Mouse (Mus musculus): ENCODE measurements at regions not wholly inside any gene's neighbourhood (a gene's known extent, or its start where the extent isn't known, plus 50 kb on each side); places are given as distances from the start of the nearest gene placed in this dataset.
"Not testable (repeated sequence)": the region's sequence is repeated elsewhere in the genome, so short reads cannot be mapped to it uniquely, and the experiment has no call there.

GRCm38 (mm10) chr1:108132006-108132405 is 542.2 kb downstream of the Serpinb8 start:
- DNase-seq: no peak

- DNase-seq: not testable (repeated sequence)
These were observed 545.5 kb downstream of the Serpinb8 start for GRCm38 (mm10) chr1:108135346-108135745.

GRCm38 (mm10) chr1:108144114-108144513 is 554.3 kb downstream of the Serpinb8 start:
- no peak for DNase-seq

GRCm38 (mm10) chr1:108181350-108182167 is 591.8 kb downstream of the Serpinb8 start:
- no peak for DNase-seq

- no peak for DNase-seq
These were observed 592.3 kb downstream of the Serpinb8 start for GRCm38 (mm10) chr1:108182168-108182539.

- DNase-seq: no peak
These were observed 634.2 kb downstream of the Serpinb8 start for GRCm38 (mm10) chr1:108224047-108224446.

- no peak for DNase-seq
These were observed 650.3 kb downstream of the Serpinb8 start for GRCm38 (mm10) chr1:108240152-108240551.

- DNase-seq: no peak
These were observed 665.3 kb downstream of the Serpinb8 start for GRCm38 (mm10) chr1:108255147-108255546.

GRCm38 (mm10) chr1:108259355-108259754 is 669.5 kb downstream of the Serpinb8 start:
- no peak for DNase-seq

- no peak for DNase-seq
These were observed 692.3 kb downstream of the Serpinb8 start for GRCm38 (mm10) chr1:108282099-108282498.

GRCm38 (mm10) chr1:108286571-108286970 is 696.8 kb downstream of the Serpinb8 start:
- DNase-seq: no peak
